Mouse (Mus musculus): ENCODE data around the gene Cpm. TPM values are rescaled to one million over a fixed set of nuclear protein-coding genes. Genes with fewer than 3 reads are reported as not detected.
"Not testable (repeated sequence)": the region's sequence is repeated elsewhere in the genome, so short reads cannot be mapped to it uniquely, and the experiment has no call there.

Cpm gene
- polyA plus RNA-seq, 1 experiment = 13.6 TPM

- no peak overlapping the region for H3K4me3 ChIP-seq (replicated peaks; ENCODE audit: insufficient read depth, low read depth, low read length)
- DNase-seq = no peak
- WGBS = 83% methylated on average over 14 of the region's 14 CpGs
Measured at GRCm38 (mm10) chr10:117732962-117733592, 103.8 kb downstream of the Cpm start.

GRCm38 (mm10) chr10:117733626-117734025 lies 104.3 kb downstream of the Cpm start:
- H3K4me3 ChIP-seq (replicated peaks; ENCODE audit: insufficient read depth, low read depth, low read length); H3K27ac ChIP-seq (ENCODE audit: insufficient read depth, low read length); DNase-seq; H3K4me1 ChIP-seq (ENCODE audit: control insufficient read depth, insufficient read depth, low read length); H3K27me3 ChIP-seq (ENCODE audit: control insufficient read depth, insufficient read depth, low read length): not testable (repeated sequence)
- WGBS = 95% methylated on average over 8 of the region's 8 CpGs

More at GRCm38 (mm10) chr10:117732962-117733592, 103.8 kb downstream of the Cpm start:
- Histone ChIP-seq H3K27ac (ENCODE audit: insufficient read depth, low read length) (no peak overlapping the region), H3K27me3 (ENCODE audit: control insufficient read depth, insufficient read depth, low read length) (no peaks in the 10 kb centered on the region), H3K4me1 (ENCODE audit: control insufficient read depth, insufficient read depth, low read length) (no peaks in the 10 kb centered on the region)
- TF ChIP-seq CTCF (IDR thresholded peaks at IDR 0.05; ENCODE audit: borderline replicate concordance, insufficient read depth, low read depth, low read length) = no peak

GRCm38 (mm10) chr10:117734104-117734852 lies 105.0 kb downstream of the Cpm start:
- not testable (repeated sequence) for H3K27ac ChIP-seq (ENCODE audit: insufficient read depth, low read length); DNase-seq; H3K27me3 ChIP-seq (ENCODE audit: control insufficient read depth, insufficient read depth, low read length); H3K4me3 ChIP-seq (replicated peaks; ENCODE audit: insufficient read depth, low read depth, low read length); H3K4me1 ChIP-seq (ENCODE audit: control insufficient read depth, insufficient read depth, low read length)
- 84% methylated on average over 10 of the region's 10 CpGs for WGBS

GRCm38 (mm10) chr10:117735396-117735795 lies 106.1 kb downstream of the Cpm start:
- WGBS = 91% methylated on average over 12 of the region's 12 CpGs
- H3K4me1 ChIP-seq (ENCODE audit: control insufficient read depth, insufficient read depth, low read length); DNase-seq; H3K27me3 ChIP-seq (ENCODE audit: control insufficient read depth, insufficient read depth, low read length); H3K4me3 ChIP-seq (replicated peaks; ENCODE audit: insufficient read depth, low read depth, low read length); H3K27ac ChIP-seq (ENCODE audit: insufficient read depth, low read length): not testable (repeated sequence)

- Histone ChIP-seq H3K27ac (ENCODE audit: insufficient read depth, low read length) (no peak overlapping the region), H3K27me3 (ENCODE audit: control insufficient read depth, insufficient read depth, low read length) (no peaks in the 10 kb centered on the region), H3K4me1 (ENCODE audit: control insufficient read depth, insufficient read depth, low read length) (no peaks in the 10 kb centered on the region), H3K4me3 (replicated peaks; ENCODE audit: insufficient read depth, low read depth, low read length) (no peak overlapping the region)
- no peak for TF ChIP-seq CTCF (IDR thresholded peaks at IDR 0.05; ENCODE audit: borderline replicate concordance, insufficient read depth, low read depth, low read length)
- no peak for TF ChIP-seq POLR2A (IDR thresholded peaks at IDR 0.05; ENCODE audit: borderline replicate concordance, insufficient read depth, low read length)
- 91% methylated on average over 5 of the region's 5 CpGs for WGBS
- DNase-seq = no peak
Measured at GRCm38 (mm10) chr10:117736573-117736972, 107.3 kb downstream of the Cpm start.

Other genes starting within 250 kb of the Cpm start
- gene Cpsf6, start 249.5 kb upstream of the Cpm start, polyA plus RNA-seq (2012; rRNA removed) = 64.0 and 68.4 TPM in 2 replicates
- gene Mdm2, start 81.3 kb downstream of the Cpm start, polyA plus RNA-seq (2012; rRNA removed) = 60.7 and 67.6 TPM in 2 replicates
- gene Slc35e3, start 116.9 kb downstream of the Cpm start, polyA plus RNA-seq (2012; rRNA removed) = 27.7 and 27.8 TPM in 2 replicates
- gene Nup107, start 163.2 kb downstream of the Cpm start, polyA plus RNA-seq (2012; rRNA removed) = 15.0 and 16.0 TPM in 2 replicates
- gene Rap1b, start 216.5 kb downstream of the Cpm start, polyA plus RNA-seq (2012; rRNA removed) = 48.8 and 49.1 TPM in 2 replicates

Measured in cerebellum, adult 2 months (tissue).